Mouse (Mus musculus): ENCODE results near the gene Hmgb1.

Gene Hmgb1

GRCm38 (mm10) chr5:149184104-149184843 lies at the start of gene Hmgb1, which contains the start of gene Uspl1:
Hmgb1 (minus strand) TSS chr5:149184489.
Uspl1 (plus strand) TSS chr5:149184350.
- in situ Hi-C loops (cut with MseI, MboI): no loop called here

- in situ Hi-C loops (cut with MseI, MboI): no loop called here
Observed at GRCm38 (mm10) chr5:149229619-149230339, 45.5 kb upstream of the Hmgb1 start.

- in situ Hi-C loops (cut with MseI, MboI): no loop called here
Observed at GRCm38 (mm10) chr5:149228700-149229618, 44.7 kb upstream of the Hmgb1 start.

- in situ Hi-C loops (cut with MseI, MboI): no loop called here
Observed at GRCm38 (mm10) chr5:149224666-149225065, 40.4 kb upstream of the Hmgb1 start.

- in situ Hi-C loops (cut with MseI, MboI): no loop called here
Observed at GRCm38 (mm10) chr5:149221355-149221754, 37.1 kb upstream of the Hmgb1 start.

- in situ Hi-C loops (cut with MseI, MboI): no loop called here
Observed at GRCm38 (mm10) chr5:149219493-149219892, 35.2 kb upstream of the Hmgb1 start.

- in situ Hi-C loops (cut with MseI, MboI): no loop called here
Observed at GRCm38 (mm10) chr5:149217524-149218357, 33.5 kb upstream of the Hmgb1 start.

GRCm38 (mm10) chr5:149215540-149215939 lies 31.3 kb upstream of the Hmgb1 start:
- in situ Hi-C loops (cut with MseI, MboI): no loop called here

- in situ Hi-C loops (cut with MseI, MboI): no loop called here
Observed at GRCm38 (mm10) chr5:149212806-149213205, 28.5 kb upstream of the Hmgb1 start.

GRCm38 (mm10) chr5:149211041-149211440 lies 26.8 kb upstream of the Hmgb1 start:
- in situ Hi-C loops (cut with MseI, MboI): no loop called here

- in situ Hi-C loops (cut with MseI, MboI): no loop called here
Observed at GRCm38 (mm10) chr5:149209328-149209727, 25.0 kb upstream of the Hmgb1 start.

- in situ Hi-C loops (cut with MseI, MboI): no loop called here
Observed at GRCm38 (mm10) chr5:149208776-149209175, 24.5 kb upstream of the Hmgb1 start.

GRCm38 (mm10) chr5:149207661-149208060 lies 23.4 kb upstream of the Hmgb1 start:
- in situ Hi-C loops (cut with MseI, MboI): no loop called here

GRCm38 (mm10) chr5:149206286-149206685 lies 22.0 kb upstream of the Hmgb1 start:
- in situ Hi-C loops (cut with MseI, MboI): no loop called here

- in situ Hi-C loops (cut with MseI, MboI): no loop called here
Observed at GRCm38 (mm10) chr5:149205265-149205664, 21.0 kb upstream of the Hmgb1 start.

- in situ Hi-C loops (cut with MseI, MboI): no loop called here
Observed at GRCm38 (mm10) chr5:149204822-149205221, 20.5 kb upstream of the Hmgb1 start.

GRCm38 (mm10) chr5:149203796-149204375 lies 19.6 kb upstream of the Hmgb1 start:
- in situ Hi-C loops (cut with MseI, MboI): no loop called here

GRCm38 (mm10) chr5:149202941-149203340 lies 18.7 kb upstream of the Hmgb1 start:
- in situ Hi-C loops (cut with MseI, MboI): no loop called here

- in situ Hi-C loops (cut with MseI, MboI): no loop called here
Observed at GRCm38 (mm10) chr5:149198782-149199181, 14.5 kb upstream of the Hmgb1 start.

- in situ Hi-C loops (cut with MseI, MboI): no loop called here
Observed at GRCm38 (mm10) chr5:149196611-149197010, 12.3 kb upstream of the Hmgb1 start.

GRCm38 (mm10) chr5:149190160-149190559 lies 5.9 kb upstream of the Hmgb1 start:
- in situ Hi-C loops (cut with MseI, MboI): no loop called here
